ENCODE assay signal across 19 mouse cellular contexts in genomic region chr7:66516143-66516542, GRCm38 (mm10).
DNase-seq lines count a peak whose midpoint lies in the region; ATAC-seq lines count a peak whose summit lies in the region.
"Had no signal": no experiment of that assay in that cellular context is flagged by ENCODE, and none has a peak within 500 bp of the region (broad histone marks: within the 10 kb centered on the region; RNA-seq: fewer than 3 reads in every experiment).

No protein-coding gene starts in this region.

- 39% methylated on average over 4 of the region's 4 CpGs for WGBS in kidney, embryonic 15.5 days
- WGBS in midbrain, embryonic 10.5 days: 52% methylated on average over 4 of the region's 4 CpGs
- WGBS in midbrain, embryonic 15.5 days: 61% methylated on average over 4 of the region's 4 CpGs

- H3K4me3 ChIP-seq in kidney, embryonic 15.5 days (replicated peaks): no peak overlapping the region
- H3K4me3 ChIP-seq in midbrain, embryonic 10.5 days: no peak overlapping the region
- no peak overlapping the region for H3K4me3 ChIP-seq in midbrain, embryonic 15.5 days
- H3K4me3 ChIP-seq: embryonic facial prominence, embryonic 15.5 days; hindbrain, embryonic 15.5 days; intestine, embryonic 15.5 days; limb, embryonic 13.5 days; megakaryocyte, embryonic 14.5 days; neural tube, embryonic 12.5 days had no signal

- H3K9me3 ChIP-seq in kidney, embryonic 15.5 days (replicated peaks): peaks cover 10% of the 10 kb centered on the region; the same call in 1 of the 2 replicates
- no peaks in the 10 kb centered on the region; the same call in 1 of the 2 replicates for H3K9me3 ChIP-seq in midbrain, embryonic 10.5 days (replicated peaks)
- H3K9me3 ChIP-seq in midbrain, embryonic 15.5 days: 0 out of 2 replicates have a peak, but pooled peaks cover 3% of the 10 kb centered on the region
- H3K9me3 ChIP-seq: embryonic facial prominence, embryonic 15.5 days; intestine, embryonic 15.5 days; neural tube, embryonic 12.5 days had no signal

- peak; percentile 69; the same call in 1 of the 2 replicates for ATAC-seq in kidney, embryonic 15.5 days (replicated peaks; ENCODE audit: low FRiP score)
- ATAC-seq in midbrain, embryonic 15.5 days (replicated peaks): no peak
- ATAC-seq: intestine, embryonic 15.5 days had no signal

- H3K27ac ChIP-seq in kidney, embryonic 15.5 days: no peak overlapping the region
- H3K27ac ChIP-seq in midbrain, embryonic 10.5 days (replicated peaks): no peak overlapping the region
- H3K27ac ChIP-seq in midbrain, embryonic 15.5 days: no peak overlapping the region
- H3K27ac ChIP-seq: embryonic facial prominence, embryonic 15.5 days; hindbrain, embryonic 15.5 days; intestine, embryonic 15.5 days; limb, embryonic 13.5 days; liver, embryonic 14.5 days; neural tube, embryonic 12.5 days had no signal

- no peak overlapping the region for H3K4me2 ChIP-seq in kidney, embryonic 15.5 days
- no peak overlapping the region for H3K4me2 ChIP-seq in midbrain, embryonic 15.5 days
- H3K4me2 ChIP-seq: embryonic facial prominence, embryonic 15.5 days; hindbrain, embryonic 15.5 days; intestine, embryonic 15.5 days; limb, embryonic 13.5 days; neural tube, embryonic 12.5 days had no signal

- 0 out of 2 replicates have a peak, but pooled peaks cover 3% of the 10 kb centered on the region for H3K4me1 ChIP-seq in kidney, embryonic 15.5 days
- no peaks in the 10 kb centered on the region for H3K4me1 ChIP-seq in midbrain, embryonic 10.5 days
- no peaks in the 10 kb centered on the region for H3K4me1 ChIP-seq in midbrain, embryonic 15.5 days
- H3K4me1 ChIP-seq: embryonic facial prominence, embryonic 15.5 days; hindbrain, embryonic 15.5 days; intestine, embryonic 15.5 days; megakaryocyte, embryonic 14.5 days; neural tube, embryonic 12.5 days had no signal

- no peaks in the 10 kb centered on the region for H3K36me3 ChIP-seq in kidney, embryonic 15.5 days
- no peaks in the 10 kb centered on the region for H3K36me3 ChIP-seq in midbrain, embryonic 10.5 days
- H3K36me3 ChIP-seq in midbrain, embryonic 15.5 days (replicated peaks): no peaks in the 10 kb centered on the region
- H3K36me3 ChIP-seq: embryonic facial prominence, embryonic 15.5 days; hindbrain, embryonic 15.5 days; intestine, embryonic 15.5 days; limb, embryonic 13.5 days; neural tube, embryonic 12.5 days had no signal

- no peaks in the 10 kb centered on the region for H3K27me3 ChIP-seq in kidney, embryonic 15.5 days
- no peaks in the 10 kb centered on the region for H3K27me3 ChIP-seq in midbrain, embryonic 10.5 days (ENCODE audit: low read depth, poor library complexity, severe bottlenecking)
- no peaks in the 10 kb centered on the region for H3K27me3 ChIP-seq in midbrain, embryonic 15.5 days (replicated peaks)
- H3K27me3 ChIP-seq: embryonic facial prominence, embryonic 15.5 days; hindbrain, embryonic 15.5 days; intestine, embryonic 15.5 days; limb, embryonic 13.5 days; megakaryocyte, embryonic 14.5 days; neural tube, embryonic 12.5 days had no signal

- no peak overlapping the region for H3K9ac ChIP-seq in kidney, embryonic 15.5 days
- H3K9ac ChIP-seq in midbrain, embryonic 15.5 days: no peak overlapping the region
- H3K9ac ChIP-seq: embryonic facial prominence, embryonic 15.5 days; hindbrain, embryonic 15.5 days; intestine, embryonic 15.5 days; limb, embryonic 13.5 days; liver, embryonic 14.5 days; neural tube, embryonic 12.5 days had no signal

- DNase-seq in adrenal gland, adult (ENCODE audit: inconsistent age in 2 of 2, low spot score in 1 of 2): peak; percentile 7 to 31
- no peak for DNase-seq in adrenal gland, adult 8-10 months
- DNase-seq in kidney, adult 18-20 months: no peak
- peak; percentile 9 for DNase-seq in midbrain, embryonic 10.5 days (ENCODE audit: low spot score)
- DNase-seq in skeletal muscle tissue, adult 2 months (ENCODE audit: low read depth, low spot score): peak; percentile 32
- DNase-seq in layer of hippocampus, adult 11-12 months (ENCODE audit: low spot score): no peak
- DNase-seq: cerebellum, adult 9-10 months; heart, postnatal 4 days; lung, postnatal 10 days; thymus, postnatal 36 days had no signal

Comparison
In these comparisons a context has a peak if more than half of its experiments do, and no peak if none do; other contexts are left out.
1. DNase-seq: peak in adrenal gland, adult (2 of 2), midbrain, embryonic 10.5 days (single experiment) and skeletal muscle tissue, adult 2 months (single experiment); none in adrenal gland, adult 8-10 months (single experiment), kidney, adult 18-20 months (single experiment) and layer of hippocampus, adult 11-12 months (single experiment).